Mouse (Mus musculus) E14TG2a.4 (cell line): ENCODE results near the gene Hist1h2br.

Experiments used
- CTCF ChIP-seq: conservative IDR thresholded peaks from 2 replicates; pipeline ENCODE4 v1.5.1; 2014; ENCODE audit warnings: low read length
- POU5F1 ChIP-seq: IDR thresholded peaks from 2 replicates; pipeline ENCODE4 v1.6.1; 2014; ENCODE audit warnings: low read length, borderline replicate concordance

DNA sequence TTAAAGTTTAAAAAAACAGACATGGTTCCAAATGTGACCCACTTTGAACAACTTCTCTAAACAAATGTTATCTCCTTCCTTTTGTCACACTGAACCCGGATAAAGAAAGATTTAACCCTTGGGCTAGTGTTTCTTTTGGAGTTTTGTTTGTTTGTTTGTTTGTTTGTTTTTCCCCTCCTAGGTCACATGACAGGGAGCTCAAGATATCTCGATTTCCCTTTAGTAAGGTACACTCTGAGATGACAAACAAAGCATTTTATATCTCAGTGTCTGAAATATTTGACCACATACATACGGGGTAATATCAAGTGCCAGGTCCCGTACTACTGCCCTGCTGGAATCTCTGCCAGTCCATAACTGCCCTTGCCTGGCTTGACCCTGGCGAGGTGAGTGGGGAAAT is 49.9 kb downstream of the Hist1h2br start:
- no peak for TF ChIP-seq CTCF
- no peak for TF ChIP-seq POU5F1
